Mouse (Mus musculus): Measurements from ENCODE around the gene Sh3rf1. TPM values are rescaled to one million over a fixed set of nuclear protein-coding genes. Genes with fewer than 3 reads are reported as not detected.
A peak's percentile ranks its signal among the peaks of the same experiment; 100 is the strongest.

Sh3rf1 gene
- total RNA-seq, 2 experiments from 2014 or later = 0.14 to 1.8 TPM

GRCm38 (mm10) chr8:61254196-61254595, 30.5 kb downstream of the Sh3rf1 start:
- ATAC-seq (replicated peaks; ENCODE audit: low FRiP score, low TSS enrichment, poor library complexity, severe bottlenecking) = no peak

- ATAC-seq (replicated peaks; ENCODE audit: low FRiP score, low TSS enrichment, poor library complexity, severe bottlenecking) = no peak
Observed at GRCm38 (mm10) chr8:61258828-61259227, 35.2 kb downstream of the Sh3rf1 start.

GRCm38 (mm10) chr8:61259526-61259925, 35.9 kb downstream of the Sh3rf1 start:
- ATAC-seq (replicated peaks; ENCODE audit: low FRiP score, low TSS enrichment, poor library complexity, severe bottlenecking) = no peak

- ATAC-seq (replicated peaks; ENCODE audit: low FRiP score, low TSS enrichment, poor library complexity, severe bottlenecking) = no peak
Observed at GRCm38 (mm10) chr8:61260530-61260929, 36.9 kb downstream of the Sh3rf1 start.

- ATAC-seq (replicated peaks; ENCODE audit: low FRiP score, low TSS enrichment, poor library complexity, severe bottlenecking) = no peak
Observed at GRCm38 (mm10) chr8:61261374-61261773, 37.7 kb downstream of the Sh3rf1 start.

- no peak for ATAC-seq (replicated peaks; ENCODE audit: low FRiP score, low TSS enrichment, poor library complexity, severe bottlenecking)
Observed at GRCm38 (mm10) chr8:61263691-61264090, 40.0 kb downstream of the Sh3rf1 start.

GRCm38 (mm10) chr8:61264881-61265280, 41.2 kb downstream of the Sh3rf1 start:
- no peak for ATAC-seq (replicated peaks; ENCODE audit: low FRiP score, low TSS enrichment, poor library complexity, severe bottlenecking)

GRCm38 (mm10) chr8:61265390-61265789, 41.7 kb downstream of the Sh3rf1 start:
- no peak for ATAC-seq (replicated peaks; ENCODE audit: low FRiP score, low TSS enrichment, poor library complexity, severe bottlenecking)

- ATAC-seq (replicated peaks; ENCODE audit: low FRiP score, low TSS enrichment, poor library complexity, severe bottlenecking) = no peak
Observed at GRCm38 (mm10) chr8:61267061-61267460, 43.4 kb downstream of the Sh3rf1 start.

- ATAC-seq (replicated peaks; ENCODE audit: low FRiP score, low TSS enrichment, poor library complexity, severe bottlenecking) = no peak
Observed at GRCm38 (mm10) chr8:61267692-61268091, 44.0 kb downstream of the Sh3rf1 start.

GRCm38 (mm10) chr8:61268233-61268916, 44.7 kb downstream of the Sh3rf1 start:
- no peak for ATAC-seq (replicated peaks; ENCODE audit: low FRiP score, low TSS enrichment, poor library complexity, severe bottlenecking)

- no peak for ATAC-seq (replicated peaks; ENCODE audit: low FRiP score, low TSS enrichment, poor library complexity, severe bottlenecking)
Observed at GRCm38 (mm10) chr8:61270016-61270415, 46.3 kb downstream of the Sh3rf1 start.

- no peak for ATAC-seq (replicated peaks; ENCODE audit: low FRiP score, low TSS enrichment, poor library complexity, severe bottlenecking)
Observed at GRCm38 (mm10) chr8:61270541-61270940, 46.9 kb downstream of the Sh3rf1 start.

- no peak for ATAC-seq (replicated peaks; ENCODE audit: low FRiP score, low TSS enrichment, poor library complexity, severe bottlenecking)
Observed at GRCm38 (mm10) chr8:61270961-61271360, 47.3 kb downstream of the Sh3rf1 start.

GRCm38 (mm10) chr8:61272838-61273237, 49.2 kb downstream of the Sh3rf1 start:
- ATAC-seq (replicated peaks; ENCODE audit: low FRiP score, low TSS enrichment, poor library complexity, severe bottlenecking) = no peak

- no peak for ATAC-seq (replicated peaks; ENCODE audit: low FRiP score, low TSS enrichment, poor library complexity, severe bottlenecking)
Observed at GRCm38 (mm10) chr8:61273307-61274221, 49.9 kb downstream of the Sh3rf1 start.

- peak; percentile 67 for ATAC-seq (replicated peaks; ENCODE audit: low FRiP score, low TSS enrichment, poor library complexity, severe bottlenecking)
Observed at GRCm38 (mm10) chr8:61274602-61275462, 51.2 kb downstream of the Sh3rf1 start.

- no peak; the same call in 1 of the 2 replicates for ATAC-seq (replicated peaks; ENCODE audit: low FRiP score, low TSS enrichment, poor library complexity, severe bottlenecking)
Observed at GRCm38 (mm10) chr8:61275463-61276356, 52.0 kb downstream of the Sh3rf1 start.

- ATAC-seq (replicated peaks; ENCODE audit: low FRiP score, low TSS enrichment, poor library complexity, severe bottlenecking) = no peak
Observed at GRCm38 (mm10) chr8:61276397-61276796, 52.7 kb downstream of the Sh3rf1 start.

All from megakaryocyte-erythroid progenitor cell, adult 5-6 weeks (primary cell).